Mouse (Mus musculus) hindbrain, embryonic 14.5 days (tissue): ENCODE results near the gene Fkbp8. TPM values are rescaled to one million over a fixed set of nuclear protein-coding genes. Genes with fewer than 3 reads are reported as not detected.

Experiments
- ATAC-seq: fragments of 200-750 bp; cut with Nextera tagmentation; 2 replicates; pipeline ENCODE4 v1.8.0; 2017; ENCODE audit warnings: moderate number of reproducible peaks, mild to moderate bottlenecking, moderate TSS enrichment, moderate library complexity; ENCODE audit not compliant: low FRiP score
- DNase-seq: peaks from one replicate; pipeline ENCODE4 v3.0.0-alpha.2; 2015; ENCODE audit warnings: low spot score
- H3K27ac ChIP-seq: fragments of 300-500 bp; sonication (generic); 2 replicates; pipeline ENCODE4 v1.5.1; 2014; ENCODE audit warnings: mild to moderate bottlenecking, moderate library complexity
- H3K27me3 ChIP-seq: fragments of 300-500 bp; sonication (generic); 2 replicates; pipeline ENCODE4 v1.6.1; 2014; ENCODE audit warnings: mild to moderate bottlenecking, low read length, mixed read lengths; ENCODE audit not compliant: control insufficient read depth, insufficient read depth
- H3K36me3 ChIP-seq: fragments of 300-500 bp; sonication (generic); replicated peaks from 2 replicates; pipeline ENCODE4 v1.6.1; 2014; ENCODE audit not compliant: control insufficient read depth, insufficient read depth
- H3K4me1 ChIP-seq: fragments of 300-500 bp; sonication (generic); replicated peaks from 2 replicates; pipeline ENCODE4 v1.6.1; 2014; ENCODE audit warnings: antibody characterized with exemption, low read length, mixed read lengths; ENCODE audit not compliant: control insufficient read depth, insufficient read depth
- H3K4me2 ChIP-seq: fragments of 300-500 bp; sonication (generic); replicated peaks from 2 replicates; pipeline ENCODE4 v1.6.1; 2014; ENCODE audit warnings: mild to moderate bottlenecking, moderate library complexity
- H3K4me3 ChIP-seq: fragments of 300-500 bp; sonication (generic); replicated peaks from 2 replicates; pipeline ENCODE4 v1.5.1; 2014; ENCODE audit warnings: mild to moderate bottlenecking, low read length
- H3K9ac ChIP-seq: fragments of 300-500 bp; sonication (generic); 2 replicates; pipeline ENCODE4 v1.6.1; 2014
- H3K9me3 ChIP-seq: fragments of 300-500 bp; sonication (generic); 2 replicates; pipeline ENCODE4 v1.6.1; 2016; ENCODE audit warnings: low read length; ENCODE audit not compliant: control insufficient read depth
- WGBS: fragments of 180-500 bp; shearing (Covaris S2); extraction: QIAGEN DNeasy Blood & Tissue Kit; methylation state at CpG from one replicate; pipeline ENCODE4 v1.1.7; 2014; 5-methylcytosine and 5-hydroxymethylcytosine counted together
- polyA plus RNA-seq: library from polyadenylated mRNA; unstranded; fragments of >200 nt; fragmentation: Nextera tagmentation; extraction: Ambion mirVana; gene quantifications from 2 replicates; pipeline ENCODE4 v1.2.1, GENCODE M21; 2014

The Fkbp8 gene
- polyA plus RNA-seq, 1 experiment from 2014 or later: 328 TPM

GRCm38 (mm10) chr8:70574302-70574701 is 46.8 kb downstream of the Fkbp8 start:
- Histone ChIP-seq H3K9ac (no peak overlapping the region), H3K27me3 (no peaks in the 10 kb centered on the region), H3K27ac (no peak overlapping the region), H3K9me3 (no peaks in the 10 kb centered on the region), H3K36me3 (peaks cover 14% of the 10 kb centered on the region), H3K4me2 (no peak overlapping the region), H3K4me1 (peaks cover 5% of the 10 kb centered on the region; the same call in 1 of the 2 replicates), H3K4me3 (no peak overlapping the region)
- ATAC-seq (no peak), DNase-seq (no peak)

GRCm38 (mm10) chr8:70574915-70575314 is 47.4 kb downstream of the Fkbp8 start:
- H3K4me1 ChIP-seq: peaks cover 5% of the 10 kb centered on the region; the same call in 1 of the 2 replicates
- 93% methylated on average over 4 of the region's 4 CpGs for WGBS
- ATAC-seq: no peak
- no peak for DNase-seq
- no peak overlapping the region for H3K9ac ChIP-seq
- H3K27me3 ChIP-seq: no peaks in the 10 kb centered on the region
- H3K4me3 ChIP-seq: no peak overlapping the region
- H3K36me3 ChIP-seq: peaks cover 16% of the 10 kb centered on the region
- no peaks in the 10 kb centered on the region for H3K9me3 ChIP-seq
- no peak overlapping the region for H3K4me2 ChIP-seq
- no peak overlapping the region for H3K27ac ChIP-seq

- DNase-seq (no peak), ATAC-seq (no peak)
- Histone ChIP-seq H3K9me3 (no peaks in the 10 kb centered on the region), H3K36me3 (peaks cover 38% of the 10 kb centered on the region), H3K9ac (no peak overlapping the region), H3K4me3 (no peak overlapping the region), H3K4me2 (no peak overlapping the region), H3K4me1 (no peaks in the 10 kb centered on the region), H3K27ac (no peak overlapping the region), H3K27me3 (no peaks in the 10 kb centered on the region)
- WGBS: 97% methylated on average over 3 of the region's 3 CpGs
Observed at GRCm38 (mm10) chr8:70577207-70577606, 49.7 kb downstream of the Fkbp8 start.

- Histone ChIP-seq H3K27me3 (no peaks in the 10 kb centered on the region), H3K4me1 (no peaks in the 10 kb centered on the region), H3K9me3 (no peaks in the 10 kb centered on the region), H3K36me3 (peaks cover 95% of the 10 kb centered on the region), H3K4me3 (no peak overlapping the region), H3K9ac (no peak overlapping the region), H3K27ac (no peak overlapping the region), H3K4me2 (no peak overlapping the region)
- ATAC-seq (no peak), DNase-seq (no peak)
- WGBS: 90% methylated on average over 18 of the region's 18 CpGs
Observed at GRCm38 (mm10) chr8:70583476-70584387, 56.2 kb downstream of the Fkbp8 start.

GRCm38 (mm10) chr8:70584606-70585257 is 57.2 kb downstream of the Fkbp8 start:
- H3K9me3 ChIP-seq: no peaks in the 10 kb centered on the region
- DNase-seq: no peak
- no peak overlapping the region for H3K9ac ChIP-seq
- 94% methylated on average over 9 of the region's 9 CpGs for WGBS
- H3K27me3 ChIP-seq: no peaks in the 10 kb centered on the region
- no peaks in the 10 kb centered on the region for H3K4me1 ChIP-seq
- H3K27ac ChIP-seq: no peak overlapping the region
- H3K4me3 ChIP-seq: no peak overlapping the region
- peak; percentile 44 for ATAC-seq
- peaks cover 99% of the 10 kb centered on the region for H3K36me3 ChIP-seq
- H3K4me2 ChIP-seq: no peak overlapping the region

Other genes starting within 250 kb of the Fkbp8 start
- gene Homer3, start 244.9 kb upstream of the Fkbp8 start, polyA plus RNA-seq: 23.5 and 25.1 TPM in 2 replicates
- 41.8 and 42.5 TPM in 2 replicates for gene Ddx49, start 225.2 kb upstream of the Fkbp8 start, polyA plus RNA-seq
- gene Cope, start 225.2 kb upstream of the Fkbp8 start, polyA plus RNA-seq: 256 and 288 TPM in 2 replicates
- gene Cers1, start 211.9 kb upstream of the Fkbp8 start, polyA plus RNA-seq: 42.9 TPM in 2 replicates
- 0.23 and 3.2 TPM in 2 replicates for gene Gdf1, start 197.9 kb upstream of the Fkbp8 start, polyA plus RNA-seq
- gene Upf1, start 174.4 kb upstream of the Fkbp8 start, polyA plus RNA-seq: 17.3 and 17.9 TPM in 2 replicates
- 0.10 and 0.27 TPM in 2 replicates for gene Comp, start 154.2 kb upstream of the Fkbp8 start, polyA plus RNA-seq
- 48.1 and 53.9 TPM in 2 replicates for gene Crtc1, start 88.1 kb upstream of the Fkbp8 start, polyA plus RNA-seq
- 28.5 and 30.0 TPM in 2 replicates for gene Klhl26, start 50.8 kb upstream of the Fkbp8 start, polyA plus RNA-seq
- gene Tmem59l, start 40.4 kb upstream of the Fkbp8 start, polyA plus RNA-seq: 143 and 149 TPM in 2 replicates
- 6.3 and 6.9 TPM in 2 replicates for gene Crlf1, start 34.6 kb upstream of the Fkbp8 start, polyA plus RNA-seq
- gene Rex1bd, start 21.0 kb upstream of the Fkbp8 start, polyA plus RNA-seq: 161 and 166 TPM in 2 replicates
- 622 and 778 TPM in 2 replicates for gene Uba52, start 16.9 kb upstream of the Fkbp8 start, polyA plus RNA-seq
- gene Kxd1, start 232 bp downstream of the Fkbp8 start, polyA plus RNA-seq: 45.4 and 46.5 TPM in 2 replicates
- 14.8 and 15.1 TPM in 2 replicates for gene Ell, start 11.7 kb downstream of the Fkbp8 start, polyA plus RNA-seq
- gene Isyna1, start 66.6 kb downstream of the Fkbp8 start, polyA plus RNA-seq: 86.8 and 96.6 TPM in 2 replicates
- gene Ssbp4, start 81.1 kb downstream of the Fkbp8 start, polyA plus RNA-seq: 165 and 173 TPM in 2 replicates
- gene Lrrc25, start 88.4 kb downstream of the Fkbp8 start, polyA plus RNA-seq: 0.98 and 1.6 TPM in 2 replicates
- gene Gdf15, start 104.7 kb downstream of the Fkbp8 start, polyA plus RNA-seq: 0.14 and 0.28 TPM in 2 replicates
- gene Pgpep1, start 132.7 kb downstream of the Fkbp8 start, polyA plus RNA-seq: 74.0 and 89.3 TPM in 2 replicates
- gene Lsm4, start 145.5 kb downstream of the Fkbp8 start, polyA plus RNA-seq: 180 and 197 TPM in 2 replicates
- 128 and 144 TPM in 2 replicates for gene Jund, start 171.2 kb downstream of the Fkbp8 start, polyA plus RNA-seq
- 0.07 and 0.15 TPM in 2 replicates for gene Iqcn, start 175.7 kb downstream of the Fkbp8 start, polyA plus RNA-seq
- not detected in 2 replicates for gene Gm3336, start 190.8 kb downstream of the Fkbp8 start, polyA plus RNA-seq
- 0.21 and 0.32 TPM in 2 replicates for gene Pde4c, start 196.0 kb downstream of the Fkbp8 start, polyA plus RNA-seq
- gene Rab3a, start 227.0 kb downstream of the Fkbp8 start, polyA plus RNA-seq: 519 and 565 TPM in 2 replicates
- 34.4 and 43.5 TPM in 2 replicates for gene Mpv17l2, start 233.2 kb downstream of the Fkbp8 start, polyA plus RNA-seq
- gene Pik3r2, start 249.0 kb downstream of the Fkbp8 start, polyA plus RNA-seq: 83.0 and 84.6 TPM in 2 replicates